Mouse (Mus musculus) midbrain, embryonic 11.5 days (tissue): ENCODE data around the gene Catsperg1. TPM values are rescaled to one million over a fixed set of nuclear protein-coding genes. Genes with fewer than 3 reads are reported as not detected.
"Not testable (repeated sequence)": the region's sequence is repeated elsewhere in the genome, so short reads cannot be mapped to it uniquely, and the experiment has no call there.

Source experiments
- ATAC-seq: fragments of 200-750 bp; cut with Nextera tagmentation; 2 replicates; pipeline ENCODE4 v1.8.0; 2017; ENCODE audit warnings: moderate TSS enrichment, moderate library complexity; ENCODE audit not compliant: low FRiP score
- DNase-seq: peaks from one replicate; pipeline ENCODE4 v3.0.0; 2015; ENCODE audit warnings: low spot score; ENCODE audit errors: missing footprints
- H3K27ac ChIP-seq: fragments of 300-500 bp; sonication (generic); 2 replicates; pipeline ENCODE4 v1.5.1; 2014; ENCODE audit warnings: low read depth, low read length
- H3K27me3 ChIP-seq: fragments of 300-500 bp; sonication (generic); 2 replicates; pipeline ENCODE4 v1.6.1; 2014; ENCODE audit warnings: mild to moderate bottlenecking, low read length, moderate library complexity, mixed read lengths; ENCODE audit not compliant: control insufficient read depth, insufficient read depth
- H3K36me3 ChIP-seq: fragments of 300-500 bp; sonication (generic); 2 replicates; pipeline ENCODE4 v1.6.1; 2014; ENCODE audit warnings: mild to moderate bottlenecking, low read length, moderate library complexity, mixed read lengths; ENCODE audit not compliant: control insufficient read depth, insufficient read depth
- H3K4me1 ChIP-seq: fragments of 300-500 bp; sonication (generic); 2 replicates; pipeline ENCODE4 v1.6.1; 2014; ENCODE audit warnings: low read length; ENCODE audit not compliant: control insufficient read depth, insufficient read depth
- H3K4me2 ChIP-seq: fragments of 300-500 bp; sonication (generic); 2 replicates; pipeline ENCODE4 v1.6.1; 2014; ENCODE audit warnings: mild to moderate bottlenecking, moderate library complexity
- H3K4me3 ChIP-seq: fragments of 300-500 bp; sonication (generic); 2 replicates; pipeline ENCODE4 v1.5.1; 2014; ENCODE audit warnings: low read depth, low read length
- H3K9ac ChIP-seq: fragments of 300-500 bp; sonication (generic); 2 replicates; pipeline ENCODE4 v1.6.1; 2014; ENCODE audit warnings: low read length
- H3K9me3 ChIP-seq: fragments of 300-500 bp; sonication (generic); 2 replicates; pipeline ENCODE4 v1.6.1; 2016; ENCODE audit warnings: low read length; ENCODE audit not compliant: control insufficient read depth
- WGBS: fragments of 180-500 bp; shearing (Covaris S2); extraction: QIAGEN DNeasy Blood & Tissue Kit; methylation state at CpG from one replicate; pipeline ENCODE4 v1.1.7; 2014; 5-methylcytosine and 5-hydroxymethylcytosine counted together
- polyA plus RNA-seq: library from polyadenylated mRNA; unstranded; fragments of >200 nt; fragmentation: Nextera tagmentation; extraction: Ambion mirVana; gene quantifications from 2 replicates; pipeline ENCODE4 v1.2.1, GENCODE M21; 2014

Catsperg1 gene
- polyA plus RNA-seq, 1 experiment from 2014 or later, result 0.36 TPM

GRCm38 (mm10) chr7:29214236-29214635 is 401 bp upstream of the Catsperg1 start:
- no peaks in the 10 kb centered on the region for H3K4me1 ChIP-seq
- 65% methylated on average over 2 of the region's 2 CpGs for WGBS
- H3K36me3 ChIP-seq, result no peaks in the 10 kb centered on the region
- DNase-seq (peak; percentile 86), ATAC-seq (no peak)
- H3K27ac ChIP-seq, result no peak overlapping the region
- no peak overlapping the region for H3K4me3 ChIP-seq
- H3K9ac ChIP-seq, result no peak overlapping the region
- H3K4me2 ChIP-seq, result no peak overlapping the region
- H3K9me3 ChIP-seq, result peaks cover 3% of the 10 kb centered on the region; the same call in 1 of the 2 replicates
- H3K27me3 ChIP-seq, result peaks cover 12% of the 10 kb centered on the region

- H3K4me2 ChIP-seq, result peak overlapping the region; percentile 37
- H3K27ac ChIP-seq, H3K4me3 ChIP-seq, H3K9ac ChIP-seq, H3K36me3 ChIP-seq, H3K9me3 ChIP-seq, H3K4me1 ChIP-seq: not testable (repeated sequence)
- ATAC-seq (peak; percentile 12), DNase-seq (peak; percentile 84)
- WGBS, result 15% methylated on average over 40 of the region's 40 CpGs
- peaks cover 12% of the 10 kb centered on the region for H3K27me3 ChIP-seq
These were observed 867 bp downstream of the Catsperg1 start for GRCm38 (mm10) chr7:29212775-29213560.

GRCm38 (mm10) chr7:29212199-29212765 is 1.6 kb downstream of the Catsperg1 start:
- Histone ChIP-seq H3K4me1 (no peaks in the 10 kb centered on the region), H3K9me3 (no peaks in the 10 kb centered on the region), H3K27ac (no peak overlapping the region), H3K4me3 (no peak overlapping the region), H3K27me3 (peaks cover 12% of the 10 kb centered on the region), H3K9ac (no peak overlapping the region), H3K36me3 (no peaks in the 10 kb centered on the region), H3K4me2 (no peak overlapping the region)
- ATAC-seq (no peak), DNase-seq (peak; percentile 89)
- 10% methylated on average over 26 of the region's 26 CpGs for WGBS

GRCm38 (mm10) chr7:29211415-29212198 is 2.2 kb downstream of the Catsperg1 start:
- Histone ChIP-seq H3K27ac (no peak overlapping the region), H3K9me3 (no peaks in the 10 kb centered on the region), H3K4me1 (no peaks in the 10 kb centered on the region), H3K9ac (no peak overlapping the region), H3K4me3 (peak overlapping the region; percentile 19; the same call in 1 of the 2 replicates), H3K27me3 (peaks cover 12% of the 10 kb centered on the region), H3K4me2 (peak overlapping the region; percentile 34), H3K36me3 (no peaks in the 10 kb centered on the region)
- ATAC-seq (peak; percentile 65), DNase-seq (peak; percentile 96)
- 5% methylated on average over 34 of the region's 34 CpGs for WGBS

GRCm38 (mm10) chr7:29211013-29211412 is 2.8 kb downstream of the Catsperg1 start:
- not testable (repeated sequence) for H3K27ac ChIP-seq, H3K9ac ChIP-seq, H3K4me1 ChIP-seq, H3K36me3 ChIP-seq, DNase-seq, ATAC-seq, H3K4me3 ChIP-seq, H3K4me2 ChIP-seq, H3K9me3 ChIP-seq
- 28% methylated on average over 15 of the region's 15 CpGs for WGBS
- H3K27me3 ChIP-seq, result peaks cover 12% of the 10 kb centered on the region

GRCm38 (mm10) chr7:29202577-29202976 is 11.3 kb downstream of the Catsperg1 start:
- H3K4me3 ChIP-seq, result no peak overlapping the region
- DNase-seq (no peak), ATAC-seq (no peak)
- H3K27me3 ChIP-seq, result no peaks in the 10 kb centered on the region
- no peak overlapping the region for H3K27ac ChIP-seq
- H3K9ac ChIP-seq, result no peak overlapping the region
- no peaks in the 10 kb centered on the region for H3K9me3 ChIP-seq
- WGBS, result 83% methylated on average over 6 of the region's 6 CpGs
- H3K36me3 ChIP-seq, result no peaks in the 10 kb centered on the region
- H3K4me1 ChIP-seq, result no peaks in the 10 kb centered on the region
- no peak overlapping the region for H3K4me2 ChIP-seq

GRCm38 (mm10) chr7:29194230-29194629 is 19.6 kb downstream of the Catsperg1 start:
- H3K27me3 ChIP-seq, H3K4me3 ChIP-seq, H3K27ac ChIP-seq, H3K9me3 ChIP-seq, H3K36me3 ChIP-seq, H3K9ac ChIP-seq, H3K4me1 ChIP-seq, H3K4me2 ChIP-seq, ATAC-seq, DNase-seq: not testable (repeated sequence)
- 89% methylated on average over 1 of the region's 1 CpGs for WGBS

- not testable (repeated sequence) for H3K4me1 ChIP-seq, DNase-seq, H3K36me3 ChIP-seq, H3K27me3 ChIP-seq, H3K9ac ChIP-seq, ATAC-seq, H3K4me2 ChIP-seq, H3K27ac ChIP-seq, H3K9me3 ChIP-seq, H3K4me3 ChIP-seq
- 80% methylated on average over 4 of the region's 4 CpGs for WGBS
These were observed 32.5 kb downstream of the Catsperg1 start for GRCm38 (mm10) chr7:29181323-29181722.

- Histone ChIP-seq H3K9me3 (no peaks in the 10 kb centered on the region), H3K27me3 (no peaks in the 10 kb centered on the region), H3K9ac (no peak overlapping the region), H3K27ac (no peak overlapping the region), H3K4me3 (peak overlapping the region; percentile 54), H3K36me3 (peaks cover 3% of the 10 kb centered on the region; the same call in 1 of the 2 replicates), H3K4me2 (peak overlapping the region; percentile 26; the same call in 1 of the 2 replicates), H3K4me1 (peaks cover 10% of the 10 kb centered on the region)
- DNase-seq (peak; percentile 86), ATAC-seq (no peak)
- 42% methylated on average over 5 of the region's 5 CpGs for WGBS
These were observed 33.0 kb downstream of the Catsperg1 start for GRCm38 (mm10) chr7:29180854-29181236.
